Mouse (Mus musculus) midbrain, embryonic 10.5 days (tissue): ENCODE results near the gene Mrm2. TPM values are rescaled to one million over a fixed set of nuclear protein-coding genes. Genes with fewer than 3 reads are reported as not detected.

Experiments used
- DNase-seq: peaks from one replicate; pipeline ENCODE4 v3.0.0-alpha.2; 2017; ENCODE audit warnings: low spot score
- H3K27ac ChIP-seq: fragments of 300-500 bp; sonication (generic); replicated peaks from 2 replicates; pipeline ENCODE4 v1.5.1; 2016; ENCODE audit warnings: mild to moderate bottlenecking
- H3K27me3 ChIP-seq: fragments of 300-500 bp; sonication (generic); 2 replicates; pipeline ENCODE4 v1.6.1; 2016; ENCODE audit warnings: low read depth, mild to moderate bottlenecking; ENCODE audit not compliant: poor library complexity, severe bottlenecking
- H3K36me3 ChIP-seq: fragments of 300-500 bp; sonication (generic); 2 replicates; pipeline ENCODE4 v1.6.1; 2016; ENCODE audit warnings: mild to moderate bottlenecking, moderate library complexity
- H3K4me1 ChIP-seq: fragments of 300-500 bp; sonication (generic); 2 replicates; pipeline ENCODE4 v1.6.1; 2016
- H3K4me3 ChIP-seq: fragments of 300-500 bp; sonication (generic); 2 replicates; pipeline ENCODE4 v1.5.1; 2016; ENCODE audit warnings: mild to moderate bottlenecking, moderate library complexity
- H3K9me3 ChIP-seq: fragments of 300-500 bp; sonication (generic); replicated peaks from 2 replicates; pipeline ENCODE4 v1.6.1; 2016; ENCODE audit warnings: mild to moderate bottlenecking
- WGBS: fragments of 180-500 bp; shearing (Covaris S2); methylation state at CpG from one replicate; pipeline ENCODE4 v1.1.7; 2016; 5-methylcytosine and 5-hydroxymethylcytosine counted together
- polyA plus RNA-seq: library from polyadenylated mRNA; unstranded; fragments of >200 nt; fragmentation: Nextera tagmentation; extraction: Ambion mirVana; gene quantifications from 2 replicates; pipeline ENCODE4 v1.2.1, GENCODE M21; 2016

Mrm2 gene
- polyA plus RNA-seq, 1 experiment from 2014 or later = 23.0 TPM

DNA sequence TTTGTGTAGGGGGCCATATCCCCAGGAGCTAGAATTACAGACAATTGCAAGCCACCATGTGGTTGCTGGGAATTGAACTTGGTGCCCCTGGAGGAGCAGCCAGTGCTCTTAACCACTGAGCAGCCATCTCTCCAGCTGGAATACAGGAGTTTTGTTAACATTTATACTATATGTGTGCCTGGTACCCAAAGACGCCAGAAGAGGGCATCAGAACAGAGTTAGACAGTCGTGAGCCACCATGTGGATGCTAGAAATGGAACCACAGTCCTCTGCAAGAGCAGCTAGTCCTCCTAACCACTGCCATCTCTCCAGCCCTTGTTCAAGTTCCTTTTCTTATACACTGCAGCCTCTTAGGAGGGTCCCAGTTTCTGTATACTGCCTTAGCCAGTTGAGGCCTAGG, 1.9 kb upstream of the Mrm2 start:
- H3K27me3 ChIP-seq = no peaks in the 10 kb centered on the region
- no peak overlapping the region for H3K27ac ChIP-seq
- peaks cover 2% of the 10 kb centered on the region; the same call in 1 of the 2 replicates for H3K9me3 ChIP-seq
- H3K4me1 ChIP-seq = peaks cover 20% of the 10 kb centered on the region
- H3K36me3 ChIP-seq = peaks cover 48% of the 10 kb centered on the region
- DNase-seq = peak; percentile 25
- WGBS = 47% methylated on average over 2 of the region's 2 CpGs
- no peak overlapping the region for H3K4me3 ChIP-seq

DNA sequence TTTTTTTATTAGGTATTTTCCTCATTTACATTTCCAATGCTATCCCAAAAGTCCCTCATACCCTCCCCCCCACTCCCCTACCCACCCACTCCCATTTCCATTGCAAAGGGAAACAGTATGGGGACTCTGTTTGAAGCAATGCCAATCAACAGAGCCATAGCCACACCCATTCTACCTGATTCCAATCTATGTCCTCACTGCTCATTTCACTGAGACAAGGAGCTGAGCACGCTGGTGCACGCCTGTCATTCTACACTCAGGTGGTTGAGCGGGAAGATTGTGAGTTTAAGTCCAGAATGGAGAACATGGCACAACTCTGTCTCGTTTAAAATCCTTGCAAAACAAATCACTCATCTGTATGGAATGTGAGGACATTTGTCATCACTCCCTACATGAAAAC, 821 bp upstream of the Mrm2 start:
- peak overlapping the region; percentile 70 for H3K4me3 ChIP-seq
- DNase-seq = no peak
- WGBS = 65% methylated on average over 4 of the region's 4 CpGs
- H3K9me3 ChIP-seq = no peaks in the 10 kb centered on the region
- peaks cover 20% of the 10 kb centered on the region for H3K4me1 ChIP-seq
- H3K27ac ChIP-seq = peak overlapping the region; percentile 94
- no peaks in the 10 kb centered on the region for H3K27me3 ChIP-seq
- H3K36me3 ChIP-seq = peaks cover 48% of the 10 kb centered on the region

DNA sequence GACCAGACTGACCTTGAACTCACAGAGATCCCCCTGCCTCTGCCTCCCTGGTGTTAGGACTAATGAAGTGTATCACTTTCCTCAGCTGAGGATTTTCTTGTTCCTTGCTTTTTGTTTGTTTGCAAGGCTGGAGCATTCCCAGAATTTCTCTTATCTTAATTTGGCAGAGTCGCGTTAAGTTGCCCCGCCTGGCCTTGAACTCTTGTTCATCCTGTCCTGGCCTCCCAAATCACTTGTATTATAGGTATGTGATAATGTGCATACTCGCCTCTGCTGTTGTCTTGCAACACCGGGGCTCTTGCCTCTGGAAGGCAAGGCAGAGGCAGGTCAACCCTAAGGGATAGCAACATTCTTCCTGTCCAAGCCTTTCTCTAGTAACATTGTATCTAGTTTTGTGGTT, 7.6 kb downstream of the Mrm2 start:
- Histone ChIP-seq H3K4me1 (peaks cover 21% of the 10 kb centered on the region), H3K27ac (no peak overlapping the region), H3K9me3 (no peaks in the 10 kb centered on the region), H3K4me3 (no peak overlapping the region), H3K36me3 (peaks cover 46% of the 10 kb centered on the region), H3K27me3 (no peaks in the 10 kb centered on the region)
- DNase-seq = no peak
- WGBS = 90% methylated on average over 5 of the region's 5 CpGs

GRCm38 (mm10) chr5:140321756-140322575, 9.7 kb downstream of the Mrm2 start:
- DNase-seq = peak; percentile 22
- 2% methylated on average over 17 of the region's 17 CpGs for WGBS

GRCm38 (mm10) chr5:140321042-140321755, 10.5 kb downstream of the Mrm2 start, which contains the start of the genes Mad1l1 and Nudt1:
TSS of gene Mad1l1 (minus strand) at chr5:140321552.
TSS of gene Nudt1 (plus strand) at chr5:140321656.
- Histone ChIP-seq H3K27me3 (no peaks in the 10 kb centered on the region), H3K4me3 (peak within 1 kb of the TSS; percentile 100), H3K36me3 (peaks cover 22% of the 10 kb centered on the region), H3K27ac (peak within 1 kb of the TSS; percentile 97), H3K4me1 (peaks cover 26% of the 10 kb centered on the region), H3K9me3 (no peaks in the 10 kb centered on the region)
- DNase-seq = peak; percentile 91
- WGBS = 0% methylated on average over 60 of the region's 60 CpGs

More at GRCm38 (mm10) chr5:140321756-140322575, 9.7 kb downstream of the Mrm2 start:
- H3K27ac ChIP-seq = peak overlapping the region; percentile 97
- no peaks in the 10 kb centered on the region for H3K9me3 ChIP-seq
- no peaks in the 10 kb centered on the region for H3K27me3 ChIP-seq
- peaks cover 26% of the 10 kb centered on the region for H3K4me1 ChIP-seq
- H3K36me3 ChIP-seq = peaks cover 28% of the 10 kb centered on the region
- H3K4me3 ChIP-seq = peak overlapping the region; percentile 100

DNA sequence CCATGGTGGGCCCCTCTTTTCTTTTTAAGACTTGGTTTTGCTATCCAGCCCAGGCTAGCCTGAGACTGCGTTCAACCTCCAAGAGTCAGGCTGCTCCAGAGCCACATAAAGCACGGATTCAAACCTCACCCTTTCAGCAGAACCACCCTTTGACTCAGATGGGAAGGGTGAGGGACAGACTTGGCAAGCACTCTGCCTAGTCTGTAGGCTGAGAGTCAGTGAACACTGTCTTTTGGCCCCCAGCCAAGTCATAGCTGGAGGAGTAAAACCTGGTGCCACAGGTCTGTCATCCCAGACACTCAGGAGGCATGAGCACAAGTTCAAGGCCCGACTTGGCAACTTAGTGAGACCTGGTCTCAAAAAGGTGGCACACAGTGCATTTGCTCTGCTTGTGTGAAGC, 15.0 kb downstream of the Mrm2 start:
- WGBS = 87% methylated on average over 3 of the region's 3 CpGs
- H3K36me3 ChIP-seq = peaks cover 43% of the 10 kb centered on the region
- no peak overlapping the region for H3K4me3 ChIP-seq
- no peaks in the 10 kb centered on the region for H3K27me3 ChIP-seq
- H3K9me3 ChIP-seq = no peaks in the 10 kb centered on the region
- peaks cover 26% of the 10 kb centered on the region for H3K4me1 ChIP-seq
- no peak overlapping the region for H3K27ac ChIP-seq
- no peak for DNase-seq

GRCm38 (mm10) chr5:140307602-140308001, 24.1 kb downstream of the Mrm2 start:
- H3K4me3 ChIP-seq = no peak overlapping the region
- no peaks in the 10 kb centered on the region for H3K4me1 ChIP-seq
- H3K27me3 ChIP-seq = no peaks in the 10 kb centered on the region
- 92% methylated on average over 14 of the region's 14 CpGs for WGBS
- DNase-seq = no peak
- no peaks in the 10 kb centered on the region for H3K9me3 ChIP-seq
- H3K27ac ChIP-seq = no peak overlapping the region
- H3K36me3 ChIP-seq = peaks cover 100% of the 10 kb centered on the region

GRCm38 (mm10) chr5:140306016-140306415, 25.7 kb downstream of the Mrm2 start:
- no peak overlapping the region for H3K27ac ChIP-seq
- WGBS = 92% methylated on average over 8 of the region's 8 CpGs
- no peaks in the 10 kb centered on the region for H3K27me3 ChIP-seq
- H3K36me3 ChIP-seq = peaks cover 99% of the 10 kb centered on the region
- H3K4me3 ChIP-seq = no peak overlapping the region
- no peaks in the 10 kb centered on the region for H3K4me1 ChIP-seq
- H3K9me3 ChIP-seq = no peaks in the 10 kb centered on the region
- no peak for DNase-seq

DNA sequence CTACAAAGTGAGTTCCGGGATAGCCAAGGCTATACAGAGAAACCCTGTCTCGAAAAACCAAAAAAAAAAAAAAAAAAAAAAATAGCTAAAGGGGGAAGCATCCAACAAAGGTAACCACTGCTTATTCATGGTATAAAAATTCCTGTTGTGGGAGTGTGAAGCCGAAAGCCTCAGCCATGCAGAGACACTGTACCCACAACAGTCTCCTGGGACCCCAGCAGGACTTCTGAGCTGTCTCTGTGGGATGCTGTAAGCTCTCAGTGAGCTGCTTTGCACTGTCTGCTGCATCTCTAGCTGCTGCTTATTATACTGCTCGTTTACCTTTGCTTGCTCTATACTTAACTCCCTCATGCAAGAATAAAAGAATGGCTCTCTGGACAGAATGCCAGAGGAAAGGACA, 33.4 kb downstream of the Mrm2 start:
- H3K9me3 ChIP-seq = no peaks in the 10 kb centered on the region
- H3K27ac ChIP-seq = no peak overlapping the region
- no peaks in the 10 kb centered on the region for H3K27me3 ChIP-seq
- peaks cover 90% of the 10 kb centered on the region for H3K36me3 ChIP-seq
- DNase-seq = no peak
- H3K4me1 ChIP-seq = no peaks in the 10 kb centered on the region
- no peak overlapping the region for H3K4me3 ChIP-seq
- WGBS = 88% methylated on average over 4 of the region's 4 CpGs

GRCm38 (mm10) chr5:140292152-140292551, 39.5 kb downstream of the Mrm2 start:
- Histone ChIP-seq H3K36me3 (peaks cover 89% of the 10 kb centered on the region), H3K4me3 (no peak overlapping the region), H3K27ac (no peak overlapping the region), H3K9me3 (no peaks in the 10 kb centered on the region), H3K4me1 (no peaks in the 10 kb centered on the region), H3K27me3 (no peaks in the 10 kb centered on the region)
- DNase-seq = peak; percentile 29
- 88% methylated on average over 1 of the region's 1 CpGs for WGBS

DNA sequence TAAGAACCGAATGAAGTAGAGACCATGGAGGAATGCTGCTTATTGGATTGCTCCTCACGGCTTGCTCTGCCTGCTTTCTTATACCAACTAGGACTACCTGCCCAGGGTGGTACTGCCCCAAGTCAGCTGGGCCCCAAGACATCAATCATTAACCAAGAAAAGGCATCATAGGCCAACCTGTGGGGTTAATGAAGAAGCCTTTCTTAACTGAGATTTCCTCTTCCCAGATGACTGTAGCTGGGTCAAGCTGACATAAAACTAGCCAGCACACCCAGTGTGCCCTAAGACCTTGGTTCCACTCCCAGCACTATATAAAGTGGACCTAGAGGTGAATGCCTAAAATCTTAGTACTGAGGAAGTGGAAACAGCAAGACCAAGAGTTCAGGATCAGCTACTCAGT, 42.5 kb downstream of the Mrm2 start:
- 97% methylated on average over 2 of the region's 2 CpGs for WGBS
- no peak overlapping the region for H3K27ac ChIP-seq
- H3K9me3 ChIP-seq = no peaks in the 10 kb centered on the region
- no peaks in the 10 kb centered on the region for H3K4me1 ChIP-seq
- H3K36me3 ChIP-seq = peaks cover 91% of the 10 kb centered on the region
- no peaks in the 10 kb centered on the region for H3K27me3 ChIP-seq
- no peak for DNase-seq
- H3K4me3 ChIP-seq = no peak overlapping the region

GRCm38 (mm10) chr5:140288287-140288686, 43.4 kb downstream of the Mrm2 start:
- Histone ChIP-seq H3K36me3 (peaks cover 93% of the 10 kb centered on the region), H3K27me3 (no peaks in the 10 kb centered on the region), H3K27ac (no peak overlapping the region), H3K4me3 (no peak overlapping the region), H3K9me3 (no peaks in the 10 kb centered on the region), H3K4me1 (no peaks in the 10 kb centered on the region)
- WGBS = 92% methylated on average over 3 of the region's 3 CpGs
- DNase-seq = no peak

DNA sequence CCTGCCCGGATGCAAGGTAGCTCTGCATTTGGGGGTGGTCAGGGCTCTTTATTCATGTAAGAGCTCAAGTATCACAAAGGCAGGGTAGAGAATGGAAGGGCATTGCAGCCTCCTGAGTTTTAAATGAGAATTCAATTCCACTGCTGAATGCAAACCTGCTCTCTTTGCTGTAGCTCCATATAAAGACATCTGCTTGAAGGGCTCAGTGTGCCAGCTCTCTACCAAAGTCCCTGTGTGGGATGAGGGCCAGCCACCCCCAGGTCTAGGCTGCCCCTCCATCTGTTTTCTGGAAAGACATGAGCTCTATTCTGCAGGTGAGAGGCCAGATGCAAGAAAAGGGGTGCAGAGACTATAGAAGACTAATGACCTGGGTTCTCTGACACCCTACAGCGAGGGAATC, 46.9 kb downstream of the Mrm2 start:
- no peak for DNase-seq
- H3K27me3 ChIP-seq = no peaks in the 10 kb centered on the region
- peaks cover 82% of the 10 kb centered on the region for H3K36me3 ChIP-seq
- H3K4me1 ChIP-seq = no peaks in the 10 kb centered on the region
- no peak overlapping the region for H3K4me3 ChIP-seq
- no peak overlapping the region for H3K27ac ChIP-seq
- H3K9me3 ChIP-seq = no peaks in the 10 kb centered on the region
- WGBS = 76% methylated on average over 2 of the region's 2 CpGs
